Mouse (Mus musculus) left cerebral cortex, adult 9 months (tissue): ENCODE results near the gene Map3k14.

Experiments
- DNase-seq, 2 experiments: peaks; one replicate each; pipeline ENCODE4 v3.0.0; 2022; ENCODE audit warnings: low spot score in 2 of 2

Map3k14 gene

DNA sequence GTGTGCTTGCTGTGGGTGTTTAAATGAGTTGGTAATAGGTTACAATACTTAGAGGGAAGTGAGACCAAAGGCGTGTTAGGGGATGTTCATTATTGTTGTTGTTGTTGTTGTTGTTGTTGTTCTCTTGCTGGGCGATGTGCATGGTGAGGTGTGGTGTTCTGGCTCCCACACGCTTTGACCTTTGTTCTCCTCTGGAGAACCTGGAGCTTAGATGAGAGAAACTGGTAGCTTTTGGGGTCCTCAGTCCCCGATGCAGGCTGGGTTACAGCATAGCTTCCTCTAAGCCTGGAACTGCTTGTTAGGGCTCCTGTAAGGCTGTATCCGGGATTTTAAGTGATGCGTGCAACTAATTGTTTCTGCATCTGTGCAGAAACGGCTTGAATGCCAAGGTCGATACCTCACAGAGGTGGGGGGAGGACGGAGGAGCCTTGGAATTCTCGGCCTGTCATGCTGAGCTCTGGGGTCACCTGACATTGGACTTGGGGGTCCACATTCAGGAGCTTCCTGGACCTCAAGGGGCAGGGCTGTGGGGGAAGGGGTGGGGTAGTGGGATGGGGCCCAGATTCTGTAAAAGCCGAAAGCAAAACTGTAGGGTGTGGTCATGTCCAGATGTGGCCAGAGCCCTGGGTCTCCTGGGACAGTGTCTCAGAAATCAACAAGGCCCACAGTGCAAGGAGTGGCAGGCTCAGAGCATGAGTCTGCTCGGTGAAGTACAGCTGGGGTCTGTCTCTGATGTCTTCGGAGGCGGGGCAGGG lies 91.4 kb downstream of the Map3k14 start:
- DNase-seq = no peak

DNA sequence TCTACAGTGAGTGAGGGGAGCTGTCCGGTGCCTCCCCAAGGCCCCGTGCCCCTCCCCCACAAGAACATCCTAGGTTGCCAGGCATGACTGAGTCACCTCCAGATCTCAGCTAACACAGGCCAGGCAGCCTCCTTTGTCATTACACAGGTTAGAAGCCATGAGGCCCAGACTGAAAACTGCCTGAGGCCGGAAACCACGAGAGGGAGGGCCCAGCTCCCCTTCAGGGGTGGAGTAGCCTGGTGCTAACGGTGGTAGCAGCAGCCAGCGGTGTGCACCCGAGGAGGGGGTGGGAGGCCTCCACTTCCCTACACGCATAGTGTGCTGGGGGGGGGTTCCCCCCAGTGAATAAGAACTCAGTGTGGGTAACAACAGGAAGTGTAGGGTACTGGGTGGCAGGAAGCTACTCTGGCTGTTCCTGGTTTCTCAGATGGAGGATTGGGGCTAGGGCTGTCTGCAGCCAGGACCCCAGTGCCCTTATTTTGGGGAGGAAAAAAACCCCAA lies 92.3 kb downstream of the Map3k14 start:
- DNase-seq = no peak

DNA sequence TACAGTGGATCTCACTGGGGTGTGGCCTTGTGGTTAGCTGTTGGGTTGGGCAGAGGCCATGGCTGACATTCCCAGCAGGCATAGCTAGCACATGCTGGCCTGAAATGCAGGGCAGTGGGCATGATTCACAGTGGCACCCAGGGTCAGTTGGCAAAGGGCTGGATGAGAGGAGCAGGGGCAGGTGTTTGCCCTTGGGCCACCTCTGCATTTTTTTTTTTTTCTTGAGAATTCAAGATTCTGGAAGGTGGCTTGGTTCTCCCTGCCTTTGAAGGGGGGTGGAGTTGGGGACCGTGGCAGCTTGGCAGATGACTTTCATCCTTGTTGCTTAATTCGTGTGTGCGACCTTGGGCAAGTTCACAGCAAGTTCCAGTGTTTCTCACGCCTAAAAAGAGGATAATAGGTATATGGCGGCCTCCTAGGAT lies 92.8 kb downstream of the Map3k14 start:
- no peak for DNase-seq

DNA sequence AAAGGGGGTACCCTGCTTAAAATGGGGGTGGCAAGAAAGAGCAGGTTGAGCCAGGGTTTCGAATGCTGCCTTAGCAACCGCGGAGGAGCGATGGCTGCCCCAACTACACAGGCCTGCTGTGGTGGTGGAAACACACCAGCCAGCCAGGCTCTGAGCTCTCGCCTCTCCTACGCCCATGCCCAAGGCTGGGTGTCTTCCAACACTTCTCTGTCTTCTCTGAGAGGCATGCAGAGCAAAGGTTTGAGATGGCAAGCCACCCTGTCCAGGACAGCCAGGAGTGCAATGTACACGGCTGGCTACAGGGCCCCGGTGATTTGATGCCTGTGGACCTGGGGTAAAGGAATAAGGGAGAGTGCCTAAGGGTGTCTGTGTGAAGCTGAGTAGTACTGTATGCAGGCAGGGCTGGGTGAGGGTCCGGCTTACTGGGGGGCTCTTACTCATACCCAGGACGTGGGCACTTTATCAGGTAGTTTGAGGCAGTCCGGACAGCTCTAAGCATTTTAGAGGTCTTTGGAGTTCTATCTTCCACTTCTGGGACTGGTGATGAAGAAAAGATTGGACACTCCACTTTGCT lies 93.4 kb downstream of the Map3k14 start:
- no peak for DNase-seq

DNA sequence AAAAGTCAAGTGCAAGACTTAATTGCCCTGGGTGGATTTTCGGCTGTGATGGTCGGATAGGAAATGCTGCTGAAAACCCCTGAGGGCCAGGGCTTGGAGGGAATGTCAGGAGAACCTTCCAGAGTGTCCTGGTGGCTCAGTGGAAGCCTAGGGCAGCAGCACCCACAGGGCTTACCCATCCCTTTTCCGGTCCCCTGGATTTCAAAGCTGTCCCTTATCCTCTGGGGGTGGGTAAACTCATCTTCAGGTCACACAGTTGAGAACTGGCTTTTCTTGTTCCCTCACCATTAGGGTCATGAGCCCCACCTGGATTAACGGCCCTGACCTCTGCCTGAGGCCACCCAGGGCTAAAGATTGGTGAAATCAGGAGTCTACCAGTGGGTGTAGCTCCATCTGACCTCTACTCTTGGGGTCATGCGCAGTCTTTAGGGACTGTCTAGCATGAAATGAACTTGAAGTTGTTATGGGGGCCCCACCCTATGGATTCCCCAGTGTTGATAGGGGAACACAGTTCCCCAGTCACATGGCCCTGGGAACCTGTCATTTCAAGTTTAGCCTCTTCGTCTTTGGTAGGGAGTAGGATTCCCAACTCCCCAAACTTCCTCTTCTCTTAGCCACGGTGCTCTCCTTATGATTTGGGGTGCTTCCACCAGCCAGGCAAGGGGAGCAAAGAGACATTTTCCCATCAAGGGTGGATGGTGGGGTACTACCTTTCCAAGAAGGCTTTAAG lies 94.1 kb downstream of the Map3k14 start:
- no peak for DNase-seq

DNA sequence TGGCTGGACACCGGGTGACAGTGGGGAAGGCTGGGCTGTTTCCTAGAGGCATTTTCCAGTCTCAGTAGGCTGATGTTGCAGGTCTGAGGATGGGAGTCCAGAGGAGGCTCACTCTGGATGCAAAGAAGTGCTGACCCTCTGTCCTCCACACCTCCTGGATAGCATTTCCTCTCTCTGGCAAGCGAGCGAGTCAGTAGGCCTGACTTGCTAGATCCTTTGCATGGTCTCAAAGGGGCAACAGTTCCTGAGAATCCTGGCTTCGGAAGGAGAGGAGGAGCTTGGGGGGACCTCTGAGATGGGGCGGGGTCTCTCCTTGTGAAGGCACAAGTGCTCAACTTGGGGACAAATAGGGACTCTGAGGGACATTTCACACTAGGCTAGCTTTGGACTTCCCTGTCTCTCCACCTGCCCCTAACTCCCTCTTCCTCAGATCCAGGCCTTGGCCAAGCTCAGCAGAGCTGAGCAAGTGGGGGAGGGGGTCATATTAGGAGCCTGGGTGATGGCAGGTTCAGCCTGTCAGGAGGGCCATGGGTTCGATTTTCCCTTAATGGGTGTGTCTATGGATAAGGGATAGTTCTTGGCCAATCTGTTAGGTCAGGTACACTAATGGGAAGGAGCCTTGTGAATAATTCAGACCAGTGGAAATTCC lies 94.8 kb downstream of the Map3k14 start:
- DNase-seq = no peak

DNA sequence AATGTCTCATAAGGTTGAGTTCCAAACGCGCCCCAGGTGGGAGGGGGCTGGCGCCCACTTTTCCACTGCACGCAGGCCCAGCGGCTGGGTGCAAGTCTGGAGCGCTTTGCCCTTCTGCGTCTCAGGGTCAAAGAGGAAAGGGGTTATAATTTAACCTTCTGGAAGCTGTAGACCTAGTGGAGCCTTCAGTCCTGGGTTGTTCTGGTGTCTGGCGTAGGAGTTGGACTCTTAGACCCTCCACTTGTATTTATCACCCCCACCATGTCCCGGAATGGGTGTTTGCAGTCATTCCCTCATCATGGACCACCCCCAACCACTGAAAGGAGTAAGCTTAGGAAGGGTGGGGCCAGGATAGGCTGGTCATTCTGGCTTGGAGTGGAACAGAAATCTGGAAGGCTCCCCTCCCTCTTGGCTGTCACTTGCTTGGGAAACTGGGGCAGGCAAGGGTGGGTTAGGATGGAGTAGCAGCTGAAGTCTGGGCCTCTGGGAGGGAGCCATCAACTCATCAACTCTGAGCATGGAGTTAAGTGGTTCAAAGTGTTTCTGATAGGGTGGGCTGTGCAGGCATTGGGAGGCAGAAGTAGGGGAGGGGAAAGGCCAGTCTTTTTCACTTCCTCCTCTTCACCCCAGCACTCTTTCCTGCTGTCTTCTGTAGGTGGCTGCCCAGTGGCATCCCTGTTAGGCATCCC lies 95.4 kb downstream of the Map3k14 start:
- no peak for DNase-seq

DNA sequence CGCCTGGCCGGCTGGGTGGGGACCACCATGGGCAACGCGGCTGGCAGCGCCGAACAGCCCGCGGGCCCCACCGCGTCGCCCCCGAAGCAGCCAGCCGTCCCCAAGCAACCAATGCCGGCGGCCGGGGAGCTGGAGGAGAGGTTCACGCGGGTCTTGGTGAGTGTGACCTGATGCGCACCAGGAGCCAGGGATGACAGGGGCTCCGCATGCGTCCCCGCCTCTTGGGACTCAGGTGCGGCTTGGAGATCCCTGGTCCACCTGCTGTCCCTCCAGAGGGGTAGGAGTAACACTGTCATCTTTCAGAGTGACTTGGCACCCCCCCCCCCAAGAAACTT lies 96.0 kb downstream of the Map3k14 start:
- no peak for DNase-seq

DNA sequence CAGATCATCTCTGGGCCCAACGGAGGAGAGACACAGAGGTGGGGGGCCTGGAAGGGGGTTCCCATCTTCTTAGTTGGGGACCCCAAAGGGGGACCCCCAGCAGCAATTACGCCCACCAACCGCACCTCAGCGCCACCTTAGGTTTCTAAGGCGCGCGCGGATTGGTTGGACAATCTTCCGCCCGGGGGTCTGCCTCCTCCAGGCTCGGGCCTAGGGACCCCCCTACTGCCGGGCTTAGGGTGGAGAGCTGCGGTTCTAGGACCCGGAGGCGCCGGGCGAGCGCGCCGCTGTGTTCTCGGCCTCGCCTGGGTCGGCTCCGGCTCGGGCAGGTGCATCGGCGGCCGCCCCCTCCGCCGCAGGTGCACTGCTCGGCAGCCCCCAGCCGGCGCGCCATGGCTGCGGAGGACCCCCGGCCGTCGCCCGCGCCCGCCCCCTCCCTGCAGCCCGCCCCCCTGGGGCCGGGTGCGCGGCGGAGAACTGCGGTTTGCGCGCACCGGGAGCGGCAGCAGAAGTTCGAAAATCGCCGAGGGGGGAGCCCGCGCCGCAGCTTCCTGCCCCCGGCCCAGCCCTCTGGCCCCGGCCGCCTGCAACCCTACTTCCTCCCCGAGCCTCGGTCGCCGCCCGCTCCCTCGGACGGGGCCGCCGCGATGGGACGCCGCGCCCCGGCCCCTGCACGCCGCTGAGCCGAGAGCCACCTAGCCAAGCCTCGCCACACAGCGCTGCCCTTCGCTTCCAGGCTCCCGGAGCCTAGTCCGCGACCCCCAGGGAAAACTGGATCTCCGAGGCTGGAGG lies 96.6 kb downstream of the Map3k14 start, which contains the start of gene Fmnl1:
Gene Fmnl1 (plus strand): TSS at position 614 of the 792 bp plus-strand sequence.
- no peak for DNase-seq

DNA sequence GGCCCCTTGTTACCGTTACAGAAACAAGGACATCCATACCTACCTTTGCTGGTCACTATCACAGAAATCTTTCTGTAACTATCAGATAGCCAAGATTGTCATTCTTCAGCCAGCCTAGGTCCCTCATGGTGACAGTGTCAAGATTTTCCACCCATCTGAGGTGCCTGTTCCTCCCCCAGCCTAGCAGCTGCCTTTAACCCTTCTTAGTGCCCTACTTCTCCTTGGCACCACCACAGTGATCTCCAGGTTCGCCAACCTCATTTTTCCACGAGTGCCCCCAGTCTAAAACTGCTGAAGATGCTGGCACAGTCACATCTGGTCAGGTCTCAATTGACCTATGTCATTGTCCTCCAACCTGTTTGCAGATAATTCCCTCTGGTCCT lies 97.2 kb downstream of the Map3k14 start:
- no peak for DNase-seq
